Mouse (Mus musculus) adrenal gland, postnatal 4 days (tissue): ENCODE measurements around the gene Lrrtm4. TPM values are rescaled to one million over a fixed set of nuclear protein-coding genes. Genes with fewer than 3 reads are reported as not detected.

ENCODE experiments used
- DNase-seq, 2 experiments: peaks; one replicate each; pipeline ENCODE4 v3.0.0; 2021 to 2022; ENCODE audit warnings: low spot score in 2 of 2, mixed read lengths in 2 of 2
- long read RNA-seq, 2 experiments: library from polyadenylated mRNA; stranded (forward); transcript quantifications; one replicate each; pipeline ENCODE4 v2.0.0; 2021
- total RNA-seq, 2 experiments: library from RNA; stranded (reverse); gene quantifications; 2 replicates each; pipeline ENCODE4 v1.2.3; 2021

Lrrtm4 gene
- total RNA-seq, result 1 to 10 TPM; 4.3 to 4.4 TPM
- long read RNA-seq, experiment 1, result 0 reads
- long read RNA-seq, experiment 2, partial matches to known transcripts, result 0 of 1 reads
- long read RNA-seq, experiment 2, other reads (novel, unspliced or antisense), result 1 of 1 reads

GRCm38 (mm10) chr6:80018765-80019164, at the start of gene Lrrtm4:
Gene Lrrtm4, plus strand, starts transcription at chr6:80018877.
- DNase-seq, result no peak

- no peak for DNase-seq
Measured at GRCm38 (mm10) chr6:80019189-80019860, 648 bp downstream of the Lrrtm4 start.

GRCm38 (mm10) chr6:80019861-80020230, 1.2 kb downstream of the Lrrtm4 start:
- DNase-seq, result no peak

GRCm38 (mm10) chr6:80056849-80057248, 38.2 kb downstream of the Lrrtm4 start:
- DNase-seq, result no peak

- no peak for DNase-seq
Measured at GRCm38 (mm10) chr6:80078001-80078400, 59.3 kb downstream of the Lrrtm4 start.

GRCm38 (mm10) chr6:80079290-80079689, 60.6 kb downstream of the Lrrtm4 start:
- DNase-seq, result no peak

- DNase-seq, result no peak
Measured at GRCm38 (mm10) chr6:80094909-80095308, 76.2 kb downstream of the Lrrtm4 start.

- no peak for DNase-seq
Measured at GRCm38 (mm10) chr6:80105343-80105742, 86.7 kb downstream of the Lrrtm4 start.

GRCm38 (mm10) chr6:80105843-80106242, 87.2 kb downstream of the Lrrtm4 start:
- no peak for DNase-seq

GRCm38 (mm10) chr6:80126419-80126818, 107.7 kb downstream of the Lrrtm4 start:
- no peak for DNase-seq

GRCm38 (mm10) chr6:80162585-80162984, 143.9 kb downstream of the Lrrtm4 start:
- DNase-seq, result no peak

GRCm38 (mm10) chr6:80181916-80182315, 163.2 kb downstream of the Lrrtm4 start:
- no peak for DNase-seq

- DNase-seq, result no peak
Measured at GRCm38 (mm10) chr6:80182353-80182752, 163.7 kb downstream of the Lrrtm4 start.

GRCm38 (mm10) chr6:80185489-80186113, 166.9 kb downstream of the Lrrtm4 start:
- DNase-seq, result no peak

- no peak for DNase-seq
Measured at GRCm38 (mm10) chr6:80186791-80187190, 168.1 kb downstream of the Lrrtm4 start.

GRCm38 (mm10) chr6:80209476-80209875, 190.8 kb downstream of the Lrrtm4 start:
- DNase-seq, result no peak

- DNase-seq, result no peak
Measured at GRCm38 (mm10) chr6:80210281-80210680, 191.6 kb downstream of the Lrrtm4 start.

- DNase-seq, result no peak
Measured at GRCm38 (mm10) chr6:80261595-80261994, 242.9 kb downstream of the Lrrtm4 start.

GRCm38 (mm10) chr6:80263972-80264371, 245.3 kb downstream of the Lrrtm4 start:
- DNase-seq, result no peak

GRCm38 (mm10) chr6:80264584-80264983, 245.9 kb downstream of the Lrrtm4 start:
- DNase-seq, result no peak

GRCm38 (mm10) chr6:80265746-80266145, 247.1 kb downstream of the Lrrtm4 start:
- no peak for DNase-seq

- no peak for DNase-seq
Measured at GRCm38 (mm10) chr6:80286968-80287367, 268.3 kb downstream of the Lrrtm4 start.

GRCm38 (mm10) chr6:80301871-80302270, 283.2 kb downstream of the Lrrtm4 start:
- DNase-seq, result no peak
